Comparison of ENCODE assay signal across 29 mouse cellular contexts in the genomic region with DNA sequence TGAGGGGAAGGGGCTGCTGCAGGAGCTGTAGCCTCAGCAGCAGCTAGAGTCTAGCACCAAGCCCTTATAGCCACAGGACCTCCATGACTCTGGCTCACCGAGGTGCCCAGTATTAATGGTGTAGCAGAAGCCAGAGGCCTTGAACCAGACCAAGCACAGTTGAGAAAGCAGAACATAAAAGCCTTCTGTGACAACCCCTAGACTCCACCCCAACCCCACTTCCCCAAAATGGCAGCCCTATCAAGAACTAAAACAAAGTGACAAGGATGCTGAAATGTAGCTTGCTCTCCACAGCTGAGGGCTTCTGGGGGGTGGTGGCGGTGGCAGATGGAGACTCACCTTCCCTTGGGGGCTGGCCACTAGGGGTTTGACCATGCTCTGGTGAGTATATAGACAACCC. TPM values are rescaled to one million over a fixed set of nuclear protein-coding genes. Genes with fewer than 3 reads are reported as not detected.
DNase-seq lines count a peak whose midpoint lies in the region; ATAC-seq and TF ChIP-seq lines count a peak whose summit lies in the region.
"Had no signal": no experiment of that assay in that cellular context is flagged by ENCODE, and none has a peak within 500 bp of the region (broad histone marks: within the 10 kb centered on the region; RNA-seq: fewer than 3 reads in every experiment).

No protein-coding gene starts in this region.

- no peak overlapping the region for H3K27ac ChIP-seq in stomach, postnatal 0 days (replicated peaks)
- H3K27ac ChIP-seq in kidney, embryonic 14.5 days (ENCODE audit: low read depth, low read length): no peak overlapping the region
- H3K27ac ChIP-seq: forebrain, embryonic 10.5 days; forebrain, embryonic 13.5 days; heart, embryonic 13.5 days; hindbrain, embryonic 15.5 days had no signal

- H3K9me3 ChIP-seq in stomach, postnatal 0 days (ENCODE audit: control insufficient read depth, low read length): no peaks in the 10 kb centered on the region
- H3K9me3 ChIP-seq in kidney, embryonic 14.5 days (ENCODE audit: control insufficient read depth, low read length): peaks cover 4% of the 10 kb centered on the region; the same call in 1 of the 2 replicates

- no peaks in the 10 kb centered on the region for H3K27me3 ChIP-seq in stomach, postnatal 0 days (ENCODE audit: control insufficient read depth, insufficient read depth, low read length)
- H3K27me3 ChIP-seq in kidney, embryonic 14.5 days (ENCODE audit: control insufficient read depth, insufficient read depth, low read length): no peaks in the 10 kb centered on the region
- H3K27me3 ChIP-seq: forebrain, embryonic 13.5 days; heart, embryonic 13.5 days; hindbrain, embryonic 15.5 days had no signal

- no peak overlapping the region for H3K4me2 ChIP-seq in stomach, postnatal 0 days (replicated peaks; ENCODE audit: low read depth)
- no peak overlapping the region for H3K4me2 ChIP-seq in kidney, embryonic 14.5 days (replicated peaks; ENCODE audit: low read depth, low read length)
- H3K4me2 ChIP-seq: forebrain, embryonic 13.5 days; heart, embryonic 13.5 days; hindbrain, embryonic 15.5 days had no signal

- H3K36me3 ChIP-seq in stomach, postnatal 0 days (ENCODE audit: control insufficient read depth, insufficient read depth, low read length): no peaks in the 10 kb centered on the region
- no peaks in the 10 kb centered on the region for H3K36me3 ChIP-seq in kidney, embryonic 14.5 days (ENCODE audit: control insufficient read depth, insufficient read depth, low read length)
- H3K36me3 ChIP-seq: forebrain, embryonic 10.5 days; heart, embryonic 13.5 days; hindbrain, embryonic 15.5 days had no signal

- ATAC-seq in granulocyte monocyte progenitor cell, adult 5-6 weeks (replicated peaks; ENCODE audit: poor library complexity, severe bottlenecking): peak; percentile 65; the same call in 1 of the 2 replicates
- ATAC-seq in monocyte, adult 5-6 weeks (replicated peaks; ENCODE audit: insufficient number of reproducible peaks, low FRiP score, low TSS enrichment, poor library complexity, severe bottlenecking): peak; percentile 79; the same call in 1 of the 2 replicates
- ATAC-seq in stomach, postnatal 0 days (ENCODE audit: low FRiP score, low TSS enrichment): no peak
- no peak for ATAC-seq in kidney, embryonic 14.5 days (ENCODE audit: low FRiP score, low TSS enrichment)
- ATAC-seq: activated CD4-positive, CD25-positive, alpha-beta regulatory T cell, adult 4 months; CD4-positive, CD25-positive, alpha-beta regulatory T cell, adult 4 months; forebrain, embryonic 13.5 days; forebrain, embryonic 16.5 days had no signal

- TF ChIP-seq CTCF in stomach, postnatal 0 days (IDR thresholded peaks at IDR 0.05; ENCODE audit: low read depth): no peak

- H3K4me1 ChIP-seq in stomach, postnatal 0 days (replicated peaks; ENCODE audit: control insufficient read depth, insufficient read depth): no peaks in the 10 kb centered on the region
- no peaks in the 10 kb centered on the region for H3K4me1 ChIP-seq in kidney, embryonic 14.5 days (ENCODE audit: control insufficient read depth, insufficient read depth, low read length)
- H3K4me1 ChIP-seq: forebrain, embryonic 10.5 days; forebrain, embryonic 13.5 days; heart, embryonic 13.5 days; hindbrain, embryonic 15.5 days had no signal

- no peak overlapping the region for H3K9ac ChIP-seq in stomach, postnatal 0 days (ENCODE audit: low read length)
- H3K9ac ChIP-seq in kidney, embryonic 14.5 days (ENCODE audit: low read depth, low read length): no peak overlapping the region
- H3K9ac ChIP-seq: forebrain, embryonic 13.5 days; heart, embryonic 13.5 days; hindbrain, embryonic 15.5 days had no signal

- peak; percentile 20 to 26 for DNase-seq in spleen, postnatal 36 days (ENCODE audit: low spot score in 2 of 2)
- no peak for DNase-seq in spleen, postnatal 14 days (ENCODE audit: low spot score in 2 of 2)
- DNase-seq in kidney, adult 11 months: no peak
- DNase-seq in stomach, postnatal 0 days (ENCODE audit: low spot score): no peak
- DNase-seq: adrenal gland, adult 8-10 months; adrenal gland, postnatal 25 days; cerebellum, adult 11-12 months; cerebellum, adult 8-10 months; cerebellum, postnatal 10 days; cerebellum, postnatal 36 days; gastrocnemius, postnatal 10 days; gastrocnemius, postnatal 36 days; heart, adult 11 months; heart, postnatal 14 days; heart, postnatal 4 days had no signal

- no peak for TF ChIP-seq EP300 in stomach, postnatal 0 days (optimal IDR thresholded peaks at IDR 0.05)

- WGBS in stomach, postnatal 0 days: 97% methylated on average over 2 of the region's 2 CpGs
- WGBS in kidney, embryonic 14.5 days: 92% methylated on average over 2 of the region's 2 CpGs

- H3K4me3 ChIP-seq in stomach, postnatal 0 days (ENCODE audit: low read depth, low read length): no peak overlapping the region
- no peak overlapping the region for H3K4me3 ChIP-seq in kidney, embryonic 14.5 days (ENCODE audit: low read length)
- H3K4me3 ChIP-seq: forebrain, embryonic 10.5 days; forebrain, embryonic 13.5 days; heart, embryonic 13.5 days; hindbrain, embryonic 15.5 days had no signal

RNA-seq across cellular contexts. Expression of gene Slc25a38, which starts 9.0 kb away (rescaled TPM):
- 10.7 and 14.5 TPM in 2 replicates for total RNA-seq in granulocyte monocyte progenitor cell, adult 5-6 weeks (2014; fragmentation: Nextera tagmentation)
- 11.5 and 15.1 TPM in 2 replicates for total RNA-seq in granulocyte monocyte progenitor cell, adult 5-6 weeks (2017)
- 29.0 to 46.6 TPM (median 44.2 TPM) in 3 replicates for total RNA-seq in monocyte, adult 5-6 weeks (2017)
- 16.3 and 18.2 TPM in 2 replicates for polyA plus RNA-seq in stomach, postnatal 0 days (2015; fragmentation: Nextera tagmentation; extraction: Ambion mirVana)
- polyA plus RNA-seq in kidney, embryonic 14.5 days (2014; fragmentation: Nextera tagmentation; extraction: Ambion mirVana): 26.2 and 30.3 TPM in 2 replicates

RNA-seq across cellular contexts. Expression of gene Ccr8, which starts 9.3 kb away (rescaled TPM):
- not detected in 2 replicates for total RNA-seq in granulocyte monocyte progenitor cell, adult 5-6 weeks (2014; fragmentation: Nextera tagmentation)
- not detected in 2 replicates for total RNA-seq in granulocyte monocyte progenitor cell, adult 5-6 weeks (2017)
- total RNA-seq in monocyte, adult 5-6 weeks (2017): 0.39 TPM in 1 of 3 replicates, not detected in the others
- polyA plus RNA-seq in stomach, postnatal 0 days (2015; fragmentation: Nextera tagmentation; extraction: Ambion mirVana): 0.07 and 0.13 TPM in 2 replicates
- polyA plus RNA-seq in kidney, embryonic 14.5 days (2014; fragmentation: Nextera tagmentation; extraction: Ambion mirVana): not detected in 2 replicates
- total RNA-seq: adrenal gland, adult 8-10 months; adrenal gland, postnatal 25 days; gastrocnemius, adult 18-20 months; gastrocnemius, postnatal 36 days; heart, postnatal 4 days had no signal
- polyA plus RNA-seq: C2C12; embryonic facial prominence, embryonic 11.5 days; forebrain, embryonic 10.5 days; forebrain, embryonic 13.5 days; forebrain, embryonic 16.5 days; heart, embryonic 13.5 days; hindbrain, embryonic 11.5 days; hindbrain, embryonic 15.5 days had no signal

RNA-seq across cellular contexts. Expression of gene Rpsa, which starts 26.3 kb away (rescaled TPM):
- 2,951 and 3,504 TPM in 2 replicates for total RNA-seq in granulocyte monocyte progenitor cell, adult 5-6 weeks (2014; fragmentation: Nextera tagmentation)
- 3,677 and 4,904 TPM in 2 replicates for total RNA-seq in granulocyte monocyte progenitor cell, adult 5-6 weeks (2017)
- 2,389 to 2,734 TPM (median 2,564 TPM) in 3 replicates for total RNA-seq in monocyte, adult 5-6 weeks (2017)
- polyA plus RNA-seq in stomach, postnatal 0 days (2015; fragmentation: Nextera tagmentation; extraction: Ambion mirVana): 941 and 957 TPM in 2 replicates
- polyA plus RNA-seq in kidney, embryonic 14.5 days (2014; fragmentation: Nextera tagmentation; extraction: Ambion mirVana): 2,066 and 2,566 TPM in 2 replicates

RNA-seq across cellular contexts. Expression of gene Cx3cr1, which starts 31.5 kb away (rescaled TPM):
- 8.9 and 10.5 TPM in 2 replicates for total RNA-seq in granulocyte monocyte progenitor cell, adult 5-6 weeks (2014; fragmentation: Nextera tagmentation)
- 10.5 and 11.3 TPM in 2 replicates for total RNA-seq in granulocyte monocyte progenitor cell, adult 5-6 weeks (2017)
- 220 to 263 TPM (median 252 TPM) in 3 replicates for total RNA-seq in monocyte, adult 5-6 weeks (2017)
- 8.6 and 9.5 TPM in 2 replicates for polyA plus RNA-seq in stomach, postnatal 0 days (2015; fragmentation: Nextera tagmentation; extraction: Ambion mirVana)
- polyA plus RNA-seq in kidney, embryonic 14.5 days (2014; fragmentation: Nextera tagmentation; extraction: Ambion mirVana): 3.0 and 7.4 TPM in 2 replicates

RNA-seq across cellular contexts. Expression of gene Mobp, which starts 48.3 kb away (rescaled TPM):
- not detected in 2 replicates for total RNA-seq in granulocyte monocyte progenitor cell, adult 5-6 weeks (2014; fragmentation: Nextera tagmentation)
- not detected in 2 replicates for total RNA-seq in granulocyte monocyte progenitor cell, adult 5-6 weeks (2017)
- total RNA-seq in monocyte, adult 5-6 weeks (2017): not detected in 3 replicates
- 0.32 and 0.51 TPM in 2 replicates for polyA plus RNA-seq in stomach, postnatal 0 days (2015; fragmentation: Nextera tagmentation; extraction: Ambion mirVana)
- not detected in 2 replicates for polyA plus RNA-seq in kidney, embryonic 14.5 days (2014; fragmentation: Nextera tagmentation; extraction: Ambion mirVana)
- total RNA-seq: gastrocnemius, adult 18-20 months; gastrocnemius, postnatal 36 days; heart, postnatal 14 days; heart, postnatal 4 days had no signal
- polyA plus RNA-seq: activated CD4-positive, CD25-positive, alpha-beta regulatory T cell, adult 4 months; C2C12; heart, embryonic 13.5 days; hindbrain, embryonic 11.5 days had no signal

Comparison
In these comparisons a context has a peak if more than half of its experiments do, and no peak if none do; other contexts are left out.
1. DNase-seq: peak in spleen, postnatal 36 days (2 of 2); none in spleen, postnatal 14 days (0 of 2), kidney, adult 11 months (single experiment) and stomach, postnatal 0 days (single experiment).
2. ATAC-seq: peak in granulocyte monocyte progenitor cell, adult 5-6 weeks (single experiment) and monocyte, adult 5-6 weeks (single experiment); none in stomach, postnatal 0 days (single experiment) and kidney, embryonic 14.5 days (single experiment).